Mouse (Mus musculus) retina, embryonic 14.5 days (tissue): ENCODE measurements at regions not wholly inside any gene's neighbourhood (a gene's known extent, or its start where the extent isn't known, plus 50 kb on each side); places are given as distances from the start of the nearest gene placed in this dataset.

Source experiments
- DNase-seq: peaks from one replicate; pipeline ENCODE4 v3.0.0-alpha.2; 2015; ENCODE audit warnings: low spot score

DNA sequence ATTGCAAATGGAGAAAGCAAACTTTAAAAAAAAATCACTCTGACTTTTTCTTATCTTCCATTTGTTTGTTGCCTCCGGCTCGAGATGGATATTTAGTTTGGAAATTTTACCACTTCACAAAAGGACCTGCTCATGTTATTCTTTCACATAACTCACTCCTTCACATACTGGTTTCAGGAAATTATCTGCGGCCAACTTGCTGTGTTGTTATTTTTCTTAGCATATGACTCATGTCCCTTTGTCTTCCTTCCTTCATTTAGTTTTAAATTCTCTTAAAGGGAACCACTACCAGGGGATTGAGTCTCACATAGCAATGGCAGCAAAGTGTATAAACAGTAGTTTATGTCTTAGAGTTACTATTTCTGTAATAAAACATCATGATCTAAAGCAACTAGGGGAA is 217.8 kb downstream of the Ahr start:
- no peak for DNase-seq

- DNase-seq: no peak
Measured at GRCm38 (mm10) chr12:35314035-35314434, 220.8 kb downstream of the Ahr start.

GRCm38 (mm10) chr12:35313191-35313925 is 221.5 kb downstream of the Ahr start:
- peak; percentile 34 for DNase-seq

DNA sequence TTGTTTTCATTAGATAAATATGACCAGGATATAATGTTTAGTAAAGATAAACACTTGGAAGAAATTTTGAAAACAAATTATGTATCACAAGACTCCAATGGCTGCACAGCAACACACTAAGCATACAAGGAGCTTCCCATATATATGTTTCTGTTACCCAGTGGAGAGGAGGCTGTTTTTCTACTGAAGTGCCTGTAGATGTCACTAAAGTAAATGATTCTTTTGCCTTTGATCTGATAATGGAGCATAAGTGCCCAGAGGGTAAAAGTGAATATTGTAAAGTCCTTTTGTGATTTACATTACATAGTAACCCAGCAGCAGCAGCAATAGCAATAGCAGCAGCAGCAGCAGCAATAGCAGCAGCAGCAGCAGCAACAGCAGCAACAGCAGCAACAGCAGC is 226.3 kb downstream of the Ahr start:
- DNase-seq: peak; percentile 61

GRCm38 (mm10) chr12:35303764-35304717 is 230.8 kb downstream of the Ahr start:
- DNase-seq: no peak

DNA sequence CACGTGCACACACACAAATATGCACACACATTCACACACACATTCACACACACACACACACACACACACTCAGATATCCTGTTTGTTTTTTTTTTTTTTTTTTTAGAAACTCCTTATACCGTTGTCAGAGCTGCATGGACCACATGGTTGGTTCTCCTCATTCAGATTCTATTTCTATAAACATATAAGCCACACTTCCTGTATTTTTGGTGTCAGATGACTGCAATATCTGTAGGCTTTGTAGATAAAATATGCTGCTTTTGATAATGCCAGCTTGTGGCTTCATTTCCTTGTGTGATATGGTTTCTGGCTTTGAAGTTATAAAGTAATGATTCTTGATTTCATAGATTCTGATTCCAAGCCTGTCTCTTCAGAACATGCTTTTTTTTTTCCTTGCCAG is 231.7 kb downstream of the Ahr start:
- DNase-seq: no peak

DNA sequence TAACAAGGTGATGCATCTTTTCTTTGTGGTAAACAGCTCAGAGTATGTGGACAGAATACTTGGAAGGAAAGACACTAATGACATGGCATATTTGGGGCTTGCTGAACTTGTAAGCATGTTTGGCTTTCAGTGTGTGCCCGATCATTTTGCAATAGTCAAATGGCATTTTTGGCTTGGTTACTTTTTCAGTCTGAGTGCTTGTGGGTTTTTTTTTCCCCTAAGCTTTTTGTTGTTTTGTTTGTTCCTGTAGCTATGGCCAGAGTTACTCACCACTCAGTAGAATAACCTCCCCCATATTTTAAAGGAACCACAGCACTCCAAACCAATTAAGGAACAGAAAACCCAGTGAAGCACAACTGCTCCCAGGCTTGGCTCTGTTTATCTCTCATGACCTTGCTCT is 240.2 kb downstream of the Ahr start:
- no peak for DNase-seq

- DNase-seq: no peak
Measured at GRCm38 (mm10) chr12:35293566-35293965, 241.3 kb downstream of the Ahr start.

- DNase-seq: no peak
Measured at GRCm38 (mm10) chr12:35291941-35292341, 242.9 kb downstream of the Ahr start.

- DNase-seq: no peak
Measured at GRCm38 (mm10) chr12:35287974-35288373, 241.0 kb downstream of the Snx13 start.

GRCm38 (mm10) chr12:35287570-35287969 is 240.6 kb downstream of the Snx13 start:
- DNase-seq: no peak

DNA sequence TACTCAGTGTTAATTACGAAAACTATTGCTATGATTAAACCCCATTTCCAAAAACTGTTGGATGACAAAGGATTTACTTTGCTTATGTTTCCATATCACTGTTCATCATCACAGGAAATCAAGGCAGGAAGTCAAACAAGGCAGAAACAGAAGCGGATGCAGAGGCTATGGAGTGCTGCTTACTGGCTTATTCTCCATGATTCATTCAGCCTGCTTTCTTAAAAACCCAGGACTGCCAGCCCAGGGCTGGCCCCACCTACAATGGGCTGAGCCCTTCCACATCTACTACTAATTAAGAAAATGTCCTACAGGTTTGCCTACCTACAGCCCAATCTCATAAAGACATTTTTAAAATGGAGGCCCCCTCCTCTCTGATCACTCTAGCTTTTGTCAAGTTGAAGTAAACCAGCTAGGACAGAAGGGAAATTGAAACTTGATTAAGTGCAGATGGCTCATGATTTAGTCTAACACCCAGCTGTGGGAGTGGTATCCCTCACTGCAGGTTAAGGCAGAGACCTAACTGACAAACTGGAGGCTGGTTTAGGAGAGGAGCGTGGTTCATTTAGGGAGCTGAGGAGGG is 240.1 kb downstream of the Snx13 start:
- DNase-seq: no peak

DNA sequence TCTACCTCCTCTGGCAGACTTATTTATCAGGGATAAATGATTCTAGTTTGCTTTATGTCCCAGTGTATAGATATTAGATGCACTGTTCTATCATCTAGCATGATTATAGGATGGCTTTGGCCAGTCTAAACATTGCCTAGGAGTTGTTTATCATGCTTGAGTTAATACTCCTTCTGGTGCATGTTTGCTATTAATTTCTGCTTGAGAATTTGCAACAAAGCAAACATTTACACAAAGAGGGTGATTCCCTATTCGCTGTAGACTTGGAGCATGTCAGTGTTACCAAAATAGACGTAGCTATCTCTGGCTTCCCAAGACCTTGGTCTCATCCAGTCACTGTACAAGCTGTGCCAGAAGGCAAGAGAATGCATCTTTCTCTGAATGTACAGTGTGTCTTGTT is 237.4 kb downstream of the Snx13 start:
- DNase-seq: no peak

- DNase-seq: no peak
Measured at GRCm38 (mm10) chr12:35283925-35284324, 236.9 kb downstream of the Snx13 start.

DNA sequence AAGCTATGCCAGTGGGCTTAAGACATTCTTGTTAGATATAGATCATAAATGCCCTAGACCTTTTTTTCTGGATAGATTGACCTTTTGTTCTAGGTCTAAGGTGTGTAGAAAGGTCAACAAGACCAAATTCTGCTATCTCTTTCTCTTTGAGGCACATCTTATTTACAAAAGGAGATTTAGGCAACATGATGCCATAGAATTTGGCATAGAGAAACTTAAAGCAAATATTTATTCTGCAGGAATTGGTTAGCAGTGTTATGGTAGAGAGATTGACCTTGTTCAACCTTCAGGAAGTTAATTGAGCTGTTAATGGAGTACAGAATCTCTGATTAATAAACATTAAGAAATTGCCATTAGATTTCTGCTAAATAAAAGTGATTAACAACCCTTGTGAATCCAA is 236.4 kb downstream of the Snx13 start:
- no peak for DNase-seq

DNA sequence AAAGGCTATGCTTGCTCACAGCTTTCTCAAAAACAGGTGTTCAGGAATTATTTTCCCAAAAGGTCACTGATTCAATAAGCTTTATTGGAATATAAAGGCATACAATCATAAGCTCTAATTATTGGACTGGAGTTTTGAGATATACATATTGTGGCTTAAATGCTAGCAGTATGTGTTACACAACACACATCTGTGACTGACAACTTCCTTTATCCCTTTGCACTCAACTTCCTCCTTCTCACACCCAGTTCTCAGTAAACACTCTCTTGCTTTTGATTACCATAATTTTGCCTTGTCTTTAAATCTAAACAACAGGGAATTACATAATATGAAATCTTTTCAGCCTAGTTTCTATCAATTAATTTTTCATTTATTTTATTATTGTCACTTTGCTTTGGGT is 222.5 kb downstream of the Snx13 start:
- no peak for DNase-seq

- DNase-seq: no peak
Measured at GRCm38 (mm10) chr12:35268006-35268405, 221.0 kb downstream of the Snx13 start.

DNA sequence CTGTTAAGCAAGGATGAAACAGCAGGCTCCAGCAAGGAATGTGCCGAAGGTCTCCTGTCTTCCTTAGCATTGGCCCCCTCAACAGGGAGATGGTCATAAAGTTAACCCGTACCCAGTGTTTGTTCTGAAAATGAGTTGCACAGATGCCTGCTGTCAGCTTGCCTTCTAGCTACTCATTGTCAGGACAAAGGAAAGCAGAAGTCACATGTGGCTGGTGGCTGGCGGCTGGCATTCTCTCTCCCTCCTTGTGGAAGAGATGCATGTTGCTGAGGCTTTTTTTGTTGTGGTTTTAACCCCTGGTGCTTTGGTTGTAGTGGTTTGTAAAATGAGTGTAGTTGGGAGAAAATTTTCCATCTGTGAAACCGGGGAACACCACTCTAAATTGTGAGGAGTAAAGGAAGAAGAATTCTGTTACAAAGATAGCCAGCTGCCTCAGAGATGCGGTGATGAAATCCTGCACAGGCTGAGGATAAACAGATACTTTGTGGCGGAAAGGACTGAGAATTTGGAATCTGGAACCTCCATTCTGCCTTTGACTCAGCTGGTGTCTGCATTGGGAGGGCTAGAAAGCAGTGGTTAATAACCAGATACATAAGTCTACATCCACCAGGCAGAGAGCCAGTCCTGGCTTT is 220.2 kb downstream of the Snx13 start:
- no peak for DNase-seq

DNA sequence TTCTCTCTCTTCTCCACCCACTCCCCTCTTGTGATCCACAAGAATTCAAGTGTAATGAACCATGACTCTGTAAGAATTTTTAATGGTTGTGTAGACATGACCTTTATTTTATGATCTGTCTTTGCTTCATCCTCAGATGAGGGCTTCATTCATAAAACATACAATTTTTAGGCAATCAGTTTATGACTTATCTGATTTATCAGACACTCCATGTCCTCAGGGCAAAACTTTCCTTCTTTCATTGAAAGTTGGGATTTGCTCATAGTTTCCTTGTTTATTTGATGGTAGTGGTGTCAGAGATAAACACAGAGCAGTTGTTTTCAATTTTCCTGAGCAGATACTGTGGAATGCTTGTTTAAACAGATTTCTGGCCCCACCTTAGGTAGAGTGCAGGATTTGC is 212.8 kb downstream of the Snx13 start:
- DNase-seq: no peak

GRCm38 (mm10) chr12:35255723-35256401 is 208.9 kb downstream of the Snx13 start:
- no peak for DNase-seq

DNA sequence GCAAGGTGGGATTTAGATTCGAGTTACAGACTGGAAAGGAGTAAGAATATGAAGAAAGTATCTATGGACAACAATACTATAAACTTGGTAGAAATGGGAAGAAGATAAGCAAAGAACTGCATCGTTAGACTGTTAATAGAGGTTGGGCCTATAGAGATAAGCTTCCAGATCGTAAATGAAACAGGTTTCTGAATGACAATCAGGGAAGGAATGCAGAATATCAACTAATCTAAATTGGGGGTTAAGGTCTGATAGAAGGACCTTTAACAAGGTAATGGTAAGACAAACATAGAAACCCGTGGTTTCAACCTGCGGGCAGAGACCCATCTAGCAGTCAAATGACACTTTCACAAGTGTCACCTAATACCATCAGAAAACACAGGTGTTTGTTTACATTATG is 201.5 kb downstream of the Snx13 start:
- no peak for DNase-seq
